Mouse (Mus musculus) embryo, embryonic 9.5 days (tissue): ENCODE measurements around the gene Map2k6.
A peak's percentile ranks its signal among the peaks of the same experiment; 100 is the strongest.

Source experiments
- DNase-seq: peaks from one replicate; pipeline ENCODE4 v3.0.0-alpha.2; 2017; ENCODE audit errors: extremely low spot score

The Map2k6 gene

DNA sequence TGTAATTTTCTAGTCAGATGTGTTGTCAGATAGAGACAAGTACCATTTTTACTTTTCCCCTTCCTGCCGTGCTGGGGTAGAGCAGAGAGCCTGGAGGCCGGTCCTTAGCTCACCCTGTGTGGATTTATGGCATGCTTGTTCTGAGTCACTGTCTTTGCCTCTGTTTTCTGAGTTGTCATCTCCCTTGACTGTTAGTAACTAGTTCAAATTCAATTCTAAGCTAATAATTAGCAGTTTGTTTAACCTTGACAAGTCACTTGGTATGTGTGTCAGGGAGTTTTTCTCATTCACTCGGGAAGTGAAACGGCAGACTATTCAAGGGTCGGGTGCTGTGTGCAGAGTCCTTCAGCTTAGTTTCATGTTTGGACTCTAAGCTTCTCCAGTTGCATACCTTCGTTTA is 86.2 kb downstream of the Map2k6 start:
- DNase-seq: no peak

GRCm38 (mm10) chr11:110487796-110488195 is 88.9 kb downstream of the Map2k6 start:
- DNase-seq: no peak

DNA sequence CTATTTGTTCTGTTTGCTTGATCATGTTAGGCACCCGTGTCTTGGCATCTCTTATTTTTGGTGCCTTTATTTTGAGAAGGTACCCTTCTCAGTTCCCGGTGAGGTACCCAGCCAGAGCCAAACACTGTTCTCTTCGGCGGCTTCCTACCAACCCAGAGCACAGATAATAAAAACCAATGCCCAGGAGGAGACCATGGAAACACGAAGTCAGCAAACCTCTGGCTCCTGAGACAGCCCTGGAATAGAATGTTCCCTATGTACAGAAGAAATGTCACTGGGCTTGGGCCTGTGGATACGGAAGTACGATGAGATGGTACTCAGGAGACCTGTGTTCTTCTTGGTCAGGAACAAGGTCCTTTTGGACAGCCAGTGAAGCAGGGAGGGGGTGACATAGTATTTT is 89.4 kb downstream of the Map2k6 start:
- no peak for DNase-seq

GRCm38 (mm10) chr11:110495323-110496060 is 96.6 kb downstream of the Map2k6 start:
- no peak for DNase-seq

DNA sequence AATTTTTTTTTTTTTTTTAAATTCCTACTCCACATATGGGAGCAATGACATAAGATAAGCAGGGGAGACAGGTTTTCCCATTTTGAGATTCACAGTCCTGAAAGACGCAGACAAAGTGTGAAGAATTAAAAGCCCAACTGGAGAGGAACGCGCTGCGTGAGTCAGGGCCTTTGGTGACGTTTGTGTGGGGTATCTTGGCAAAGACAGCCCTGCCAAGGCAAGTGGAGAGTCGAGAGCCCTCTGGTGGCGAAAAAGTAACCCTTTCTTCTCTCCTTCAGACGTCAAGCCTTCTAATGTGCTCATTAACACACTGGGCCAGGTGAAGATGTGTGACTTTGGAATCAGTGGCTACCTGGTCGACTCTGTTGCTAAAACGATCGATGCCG is 97.1 kb downstream of the Map2k6 start:
- DNase-seq: peak; percentile 34

GRCm38 (mm10) chr11:110497743-110498142 is 98.8 kb downstream of the Map2k6 start:
- no peak for DNase-seq

- peak; percentile 12 for DNase-seq
These were observed 99.8 kb downstream of the Map2k6 start for GRCm38 (mm10) chr11:110498651-110499213.

DNA sequence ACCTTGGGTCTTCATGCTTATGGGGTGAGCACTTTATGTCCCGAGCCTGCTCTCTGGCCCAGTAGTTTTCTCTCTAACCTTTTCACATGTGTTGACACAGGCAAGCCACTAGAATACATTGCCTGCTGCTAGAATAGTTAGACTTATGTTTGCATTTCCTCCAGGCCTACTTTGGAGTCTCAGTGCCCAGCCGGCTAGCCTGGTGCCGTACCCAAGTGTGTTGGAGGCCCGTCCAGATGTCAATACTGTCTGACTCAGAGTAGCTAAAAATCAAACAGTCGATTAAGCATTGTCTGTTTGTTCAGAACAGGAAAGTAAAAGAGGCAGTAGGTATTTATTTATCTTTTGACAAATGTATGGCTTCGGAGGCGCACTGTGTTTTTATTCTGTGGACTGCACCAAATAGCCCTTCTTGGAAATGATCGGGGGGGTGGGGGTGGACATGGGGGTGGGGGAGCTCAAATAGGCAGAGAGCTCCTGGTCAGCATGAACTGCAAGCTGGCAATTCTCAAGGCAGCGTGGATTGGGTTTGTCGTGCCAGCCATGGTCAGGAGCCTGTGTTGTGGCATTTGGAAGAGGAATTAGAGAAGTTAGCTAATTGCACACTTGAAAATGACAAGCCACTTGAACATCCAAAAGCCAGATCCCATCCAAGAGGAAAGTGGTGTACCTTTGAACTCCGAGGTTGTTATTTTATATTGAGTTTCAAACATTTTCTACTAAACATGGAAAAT is 104.2 kb downstream of the Map2k6 start:
- DNase-seq: no peak

DNA sequence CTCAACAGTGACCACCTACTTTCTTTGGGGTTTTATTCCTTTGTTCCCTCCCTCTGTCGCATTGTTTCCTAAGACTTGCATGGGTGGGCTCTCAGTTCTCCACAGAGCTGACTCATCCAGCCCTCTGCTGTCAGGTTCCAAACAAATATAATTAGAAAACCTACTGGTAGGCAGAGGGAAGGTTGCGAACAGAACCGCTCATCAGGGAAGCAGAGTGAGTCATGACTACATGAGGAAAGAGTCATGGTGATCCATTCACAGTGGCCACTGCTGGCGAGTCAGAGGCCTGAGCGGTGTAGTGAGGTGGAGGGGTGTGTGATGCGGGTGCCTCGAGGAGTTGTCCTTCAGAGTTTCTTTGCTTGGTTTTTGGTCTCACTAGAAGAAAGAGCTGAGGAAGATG is 112.5 kb downstream of the Map2k6 start:
- DNase-seq: no peak

GRCm38 (mm10) chr11:110518648-110519047 is 119.7 kb downstream of the Map2k6 start:
- no peak for DNase-seq

DNA sequence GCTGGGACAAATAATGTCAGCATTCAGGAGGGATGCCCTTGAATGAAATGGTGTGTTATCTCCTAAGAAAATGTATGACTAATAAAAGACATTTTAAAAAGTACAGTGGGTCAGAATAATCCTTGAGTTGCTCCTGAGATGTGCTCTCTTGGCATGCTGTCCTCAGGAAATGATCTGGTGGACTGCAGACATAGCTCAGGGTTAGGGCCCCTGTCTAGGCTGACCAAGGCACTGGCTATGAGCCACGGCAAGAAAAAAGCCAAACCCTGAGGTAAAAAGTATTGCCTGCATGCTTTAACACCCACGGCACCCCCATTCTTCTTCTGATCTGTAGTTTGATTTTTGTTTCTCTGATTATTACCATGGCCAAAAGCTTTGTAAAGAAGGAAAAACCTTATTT is 124.0 kb downstream of the Map2k6 start:
- DNase-seq: no peak

- no peak for DNase-seq
These were observed 127.2 kb downstream of the Map2k6 start for GRCm38 (mm10) chr11:110526156-110526555.

DNA sequence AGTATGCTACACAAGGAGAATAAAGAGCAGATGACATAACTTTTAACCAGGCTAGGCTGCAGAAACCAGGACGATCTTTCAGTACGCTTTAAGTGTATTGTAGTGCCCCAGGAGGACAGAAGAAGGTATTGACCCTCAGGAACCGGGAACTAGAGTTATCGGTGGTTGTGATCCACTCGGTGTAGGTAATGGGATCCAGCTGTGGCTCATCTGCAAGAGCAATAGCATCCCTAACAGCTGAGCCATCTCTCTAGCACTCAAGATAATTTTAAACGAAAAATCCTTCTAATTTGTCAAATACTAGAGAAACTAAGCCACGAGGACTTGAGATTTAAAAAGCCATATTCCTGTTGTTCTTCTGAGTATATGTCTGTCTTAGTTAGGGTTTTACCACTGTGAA is 132.2 kb downstream of the Map2k6 start:
- no peak for DNase-seq

GRCm38 (mm10) chr11:110534856-110535255 is 135.9 kb downstream of the Map2k6 start:
- no peak for DNase-seq

DNA sequence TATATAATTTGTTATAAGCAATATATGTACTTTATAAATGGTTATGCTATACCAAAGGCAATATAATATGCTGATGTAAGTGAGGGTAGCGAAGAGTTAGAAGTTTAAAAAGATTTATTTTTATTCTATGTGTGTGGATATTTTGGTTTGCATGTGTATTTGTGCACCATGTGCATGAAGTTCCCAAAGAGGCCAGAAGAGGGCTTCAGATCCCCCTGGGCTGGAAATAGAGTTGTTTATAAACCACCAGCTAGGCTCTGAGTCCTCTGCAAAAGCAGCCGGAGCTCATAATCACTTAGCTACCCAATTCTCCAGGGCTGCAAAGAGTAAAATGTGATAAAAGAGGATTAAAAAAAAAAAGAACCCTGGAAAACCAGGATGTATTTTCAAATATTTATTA is 137.6 kb downstream of the Map2k6 start:
- DNase-seq: no peak

GRCm38 (mm10) chr11:110537602-110538001 is 138.7 kb downstream of the Map2k6 start:
- DNase-seq: peak; percentile 73

DNA sequence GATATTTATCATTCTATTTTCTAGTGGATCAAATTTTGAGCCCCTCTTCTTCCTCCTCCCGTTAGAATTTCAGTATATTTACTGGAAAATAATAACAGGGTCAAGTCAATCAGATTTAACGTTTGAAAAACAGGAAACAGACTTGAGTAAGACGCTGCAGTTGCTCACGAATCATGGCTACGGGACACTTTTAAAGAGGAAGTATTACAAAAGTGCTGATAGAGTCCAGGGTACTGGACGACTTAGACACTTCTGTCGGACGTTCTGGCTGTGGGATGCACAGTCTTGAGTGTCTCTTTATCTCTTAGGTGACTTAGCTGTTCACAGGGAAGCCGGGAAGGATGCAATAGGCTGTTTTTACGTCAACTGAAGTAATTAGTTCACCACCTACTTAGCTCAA is 139.3 kb downstream of the Map2k6 start:
- no peak for DNase-seq

- no peak for DNase-seq
These were observed 143.0 kb downstream of the Map2k6 start for GRCm38 (mm10) chr11:110541933-110542332.

GRCm38 (mm10) chr11:110544419-110545210 is 145.7 kb downstream of the Map2k6 start:
- no peak for DNase-seq

DNA sequence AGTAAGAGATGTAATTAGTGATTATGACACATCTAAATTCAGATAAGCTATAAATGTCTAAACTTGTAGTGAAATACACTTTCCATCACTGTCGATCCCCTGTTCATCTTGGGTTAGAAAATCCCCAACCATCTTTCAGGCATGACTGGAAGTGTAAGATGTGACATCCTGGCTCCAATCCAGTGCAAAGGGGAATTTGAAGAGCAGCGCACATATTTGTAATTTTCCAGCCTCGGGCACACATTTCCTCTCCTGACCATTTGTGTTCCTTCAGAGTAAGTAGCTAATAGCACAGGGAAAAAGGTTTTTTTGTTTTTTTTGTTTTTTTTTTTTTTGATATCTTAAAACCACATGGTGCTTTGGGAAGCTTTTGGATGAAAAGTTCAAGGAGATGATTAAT is 146.5 kb downstream of the Map2k6 start:
- no peak for DNase-seq

DNA sequence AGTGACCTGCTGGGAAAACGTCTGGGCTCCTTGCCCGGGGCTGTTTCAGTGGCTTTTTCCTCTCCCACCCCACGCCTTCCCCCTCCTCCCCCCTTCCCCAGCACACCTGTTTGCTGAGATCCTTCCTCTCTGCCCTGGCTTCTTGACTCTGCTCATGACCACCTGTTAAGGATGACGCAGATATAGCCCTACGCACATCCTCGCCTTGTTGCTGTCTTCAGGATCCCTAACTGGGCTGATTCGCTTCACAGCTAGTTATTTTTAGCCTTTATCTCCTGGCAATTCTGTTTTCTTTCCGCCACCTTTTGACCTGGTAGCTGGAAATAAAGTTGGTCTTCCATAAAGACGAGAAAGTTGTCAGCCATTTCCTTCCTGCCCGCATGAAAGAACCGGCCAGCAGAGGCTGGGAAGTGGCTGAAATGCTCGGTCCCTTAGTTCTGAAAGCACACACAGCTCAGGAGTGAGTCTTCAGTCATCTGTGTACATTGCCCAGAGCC is 152.6 kb downstream of the Map2k6 start:
- DNase-seq: no peak
